In the genomic region with DNA sequence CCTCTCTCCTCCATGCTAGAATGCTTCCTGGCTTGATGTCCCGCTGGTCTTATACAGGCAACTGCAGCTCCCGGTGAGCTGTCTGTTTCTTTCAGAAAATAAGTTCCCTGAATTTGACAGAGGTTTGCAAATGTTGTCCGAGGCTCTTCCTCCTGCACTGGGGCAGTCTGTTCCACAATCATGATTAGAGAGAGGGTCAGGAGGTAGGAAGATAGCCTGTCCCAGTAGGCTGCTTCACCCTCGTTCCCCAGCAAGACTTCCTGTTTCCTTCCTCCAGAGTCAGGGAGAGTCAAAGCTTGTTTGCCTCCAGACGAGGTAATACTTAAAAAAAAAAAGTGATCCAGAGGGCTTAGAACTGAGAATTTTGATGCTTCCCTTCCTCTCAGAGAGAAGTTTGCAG, we compare ENCODE assay signal across 14 mouse cellular contexts. TPM values are rescaled to one million over a fixed set of nuclear protein-coding genes. Genes with fewer than 3 reads are reported as not detected.
DNase-seq lines count a peak whose midpoint lies in the region; ATAC-seq lines count a peak whose summit lies in the region.
"Had no signal": no experiment of that assay in that cellular context is flagged by ENCODE, and none has a peak within 500 bp of the region (broad histone marks: within the 10 kb centered on the region; RNA-seq: fewer than 3 reads in every experiment).

No protein-coding gene starts in this region.

- peaks cover 12% of the 10 kb centered on the region; the same call in 1 of the 2 replicates for H3K4me1 ChIP-seq in heart, embryonic 12.5 days (replicated peaks)
- H3K4me1 ChIP-seq in liver, embryonic 11.5 days (replicated peaks; ENCODE audit: control insufficient read depth, insufficient read depth, low read length) = no peaks in the 10 kb centered on the region
- H3K4me1 ChIP-seq in heart, embryonic 16.5 days (ENCODE audit: control insufficient read depth, insufficient read depth, low read length) = no peaks in the 10 kb centered on the region
- H3K4me1 ChIP-seq: hindbrain, embryonic 15.5 days; liver, embryonic 15.5 days had no signal

- no peak overlapping the region for H3K4me2 ChIP-seq in heart, embryonic 12.5 days
- no peak overlapping the region for H3K4me2 ChIP-seq in liver, embryonic 11.5 days
- H3K4me2 ChIP-seq in heart, embryonic 16.5 days (ENCODE audit: low read depth, low read length) = 0 out of 2 replicates have a peak overlapping the region, but pooled peaks have one; percentile 3
- H3K4me2 ChIP-seq: hindbrain, embryonic 15.5 days; liver, embryonic 15.5 days had no signal

- H3K4me3 ChIP-seq in heart, embryonic 12.5 days = no peak overlapping the region
- no peak overlapping the region for H3K4me3 ChIP-seq in liver, embryonic 11.5 days (ENCODE audit: low read depth, low read length)
- no peak overlapping the region for H3K4me3 ChIP-seq in heart, embryonic 16.5 days (ENCODE audit: low read length)
- H3K4me3 ChIP-seq: forebrain, embryonic 10.5 days; hindbrain, embryonic 15.5 days; liver, embryonic 15.5 days had no signal

- intact Hi-C loops in heart, postnatal 14 days (cut with DNase I) = no loop called here

- no peak for DNase-seq in heart, postnatal 14 days
- DNase-seq in liver, embryonic 11.5 days (ENCODE audit: low spot score) = no peak
- no peak for DNase-seq in liver
- peak; percentile 15 to 60 for DNase-seq in kidney, postnatal 36 days
- DNase-seq in frontal cortex, postnatal 10 days (ENCODE audit: low spot score in 2 of 2) = no peak
- DNase-seq in spleen, postnatal 36 days (ENCODE audit: low spot score in 2 of 2) = no peak
- DNase-seq: cerebellum, adult 11-12 months; left cerebral cortex, postnatal 4 days; retina, postnatal 1 day had no signal

- peak overlapping the region; percentile 26; the same call in 1 of the 2 replicates for H3K27ac ChIP-seq in heart, embryonic 12.5 days (ENCODE audit: poor library complexity, severe bottlenecking)
- 0 out of 2 replicates have a peak overlapping the region, but pooled peaks have one; percentile 13 for H3K27ac ChIP-seq in liver, embryonic 11.5 days (ENCODE audit: low read depth, low read length)
- H3K27ac ChIP-seq in heart, embryonic 16.5 days (ENCODE audit: low read length) = peak overlapping the region; percentile 11; the same call in 1 of the 2 replicates
- H3K27ac ChIP-seq: forebrain, embryonic 10.5 days; hindbrain, embryonic 15.5 days; liver, embryonic 15.5 days had no signal

- H3K36me3 ChIP-seq in heart, embryonic 12.5 days = no peaks in the 10 kb centered on the region
- no peaks in the 10 kb centered on the region for H3K36me3 ChIP-seq in liver, embryonic 11.5 days (ENCODE audit: control insufficient read depth, insufficient read depth, low read length)
- no peaks in the 10 kb centered on the region for H3K36me3 ChIP-seq in heart, embryonic 16.5 days (ENCODE audit: control insufficient read depth, insufficient read depth)
- H3K36me3 ChIP-seq: forebrain, embryonic 10.5 days; hindbrain, embryonic 15.5 days; liver, embryonic 15.5 days had no signal

- no peak for ATAC-seq in heart, embryonic 12.5 days (ENCODE audit: insufficient number of reproducible peaks, low FRiP score)
- no peak for ATAC-seq in liver, embryonic 11.5 days (replicated peaks; ENCODE audit: low FRiP score)
- ATAC-seq in heart, embryonic 16.5 days (replicated peaks; ENCODE audit: extremely low read depth, insufficient read depth, low FRiP score) = no peak

- 37% methylated on average over 5 of the region's 5 CpGs for WGBS in heart, embryonic 12.5 days
- WGBS in liver, embryonic 11.5 days = 31% methylated on average over 5 of the region's 5 CpGs
- 44% methylated on average over 5 of the region's 5 CpGs for WGBS in heart, embryonic 16.5 days

- H3K9me3 ChIP-seq in heart, embryonic 12.5 days (replicated peaks) = no peaks in the 10 kb centered on the region
- no peaks in the 10 kb centered on the region for H3K9me3 ChIP-seq in liver, embryonic 11.5 days (ENCODE audit: control insufficient read depth, low read length)
- no peaks in the 10 kb centered on the region; the same call in 1 of the 2 replicates for H3K9me3 ChIP-seq in heart, embryonic 16.5 days (replicated peaks; ENCODE audit: control insufficient read depth, low read length)
- H3K9me3 ChIP-seq: forebrain, embryonic 10.5 days; hindbrain, embryonic 15.5 days; liver, embryonic 15.5 days had no signal

- H3K9ac ChIP-seq in heart, embryonic 12.5 days = no peak overlapping the region
- H3K9ac ChIP-seq in liver, embryonic 11.5 days (ENCODE audit: low read depth, low read length) = no peak overlapping the region
- no peak overlapping the region for H3K9ac ChIP-seq in heart, embryonic 16.5 days (ENCODE audit: low read length)
- H3K9ac ChIP-seq: hindbrain, embryonic 15.5 days; liver, embryonic 15.5 days had no signal

- no peaks in the 10 kb centered on the region for H3K27me3 ChIP-seq in heart, embryonic 12.5 days (replicated peaks)
- no peaks in the 10 kb centered on the region for H3K27me3 ChIP-seq in liver, embryonic 11.5 days (replicated peaks; ENCODE audit: control insufficient read depth, insufficient read depth, low read length)
- H3K27me3 ChIP-seq in heart, embryonic 16.5 days (ENCODE audit: control insufficient read depth, insufficient read depth, low read length) = no peaks in the 10 kb centered on the region
- H3K27me3 ChIP-seq: hindbrain, embryonic 15.5 days had no signal

RNA-seq across cellular contexts. Expression of gene Adgrf5, which starts 16.3 kb away (rescaled TPM):
- polyA plus RNA-seq in heart, embryonic 12.5 days (2016; fragmentation: Nextera tagmentation; extraction: Ambion mirVana) = 21.1 and 23.9 TPM in 2 replicates
- total RNA-seq in heart, postnatal 14 days (2021) = 100 to 1,000 TPM; 256 to 273 TPM
- 9.3 and 9.4 TPM in 2 replicates for polyA plus RNA-seq in liver, embryonic 11.5 days (2014; fragmentation: Nextera tagmentation; extraction: Ambion mirVana)
- 21.5 and 26.3 TPM in 2 replicates for polyA plus RNA-seq in heart, embryonic 16.5 days (2015; fragmentation: Nextera tagmentation; extraction: Ambion mirVana)

Comparison
In these comparisons a context has a peak if more than half of its experiments do, and no peak if none do; other contexts are left out.
1. DNase-seq: peak in kidney, postnatal 36 days (2 of 2); none in heart, postnatal 14 days (0 of 2), liver, embryonic 11.5 days (single experiment), liver (single experiment), frontal cortex, postnatal 10 days (0 of 2) and spleen, postnatal 36 days (0 of 2).
2. Peak in every context shown above with its lines, with median percentiles within 50 percentile points of each other: H3K27ac ChIP-seq.